Mouse (Mus musculus) hindbrain, postnatal 0 days (tissue): ENCODE data around the gene Trmt1. TPM values are rescaled to one million over a fixed set of nuclear protein-coding genes. Genes with fewer than 3 reads are reported as not detected.

Experiments used
- ATAC-seq: fragments of 200-750 bp; cut with Nextera tagmentation; 2 replicates; pipeline ENCODE4 v1.8.0; 2017; ENCODE audit warnings: mild to moderate bottlenecking, moderate TSS enrichment, moderate library complexity
- DNase-seq: peaks from one replicate; pipeline ENCODE4 v3.0.0-alpha.2; 2015; ENCODE audit warnings: low spot score
- H3K27ac ChIP-seq: fragments of 300-500 bp; sonication (generic); 2 replicates; pipeline ENCODE4 v1.5.1; 2014; ENCODE audit warnings: mild to moderate bottlenecking
- H3K27me3 ChIP-seq: fragments of 300-500 bp; sonication (generic); 2 replicates; pipeline ENCODE4 v1.6.1; 2014; ENCODE audit warnings: low read length, mixed read lengths; ENCODE audit not compliant: insufficient read depth
- H3K36me3 ChIP-seq: fragments of 300-500 bp; sonication (generic); 2 replicates; pipeline ENCODE4 v1.6.1; 2014; ENCODE audit warnings: low read length, mixed read lengths; ENCODE audit not compliant: insufficient read depth
- H3K4me1 ChIP-seq: fragments of 300-500 bp; sonication (generic); 2 replicates; pipeline ENCODE4 v1.6.1; 2014; ENCODE audit warnings: antibody characterized with exemption, low read length, mixed read lengths; ENCODE audit not compliant: insufficient read depth
- H3K4me2 ChIP-seq: fragments of 300-500 bp; sonication (generic); 2 replicates; pipeline ENCODE4 v1.6.1; 2014; ENCODE audit warnings: low read depth, mild to moderate bottlenecking, low read length, moderate library complexity, mixed read lengths
- H3K4me3 ChIP-seq: fragments of 300-500 bp; sonication (generic); 2 replicates; pipeline ENCODE4 v1.5.1; 2014; ENCODE audit warnings: low read length
- H3K9ac ChIP-seq: fragments of 300-500 bp; sonication (generic); replicated peaks from 2 replicates; pipeline ENCODE4 v1.6.1; 2014; ENCODE audit warnings: mild to moderate bottlenecking, low read length, moderate library complexity, mixed read lengths
- H3K9me3 ChIP-seq: fragments of 300-500 bp; sonication (generic); 2 replicates; pipeline ENCODE4 v1.6.1; 2016; ENCODE audit warnings: low read length, mixed read lengths
- CTCF ChIP-seq: IDR thresholded peaks from 2 replicates; pipeline ENCODE4 v1.5.1; 2016; ENCODE audit warnings: antibody characterized with exemption, control low read depth, low read depth
- WGBS: fragments of 180-500 bp; shearing (Covaris S2); extraction: QIAGEN DNeasy Blood & Tissue Kit; methylation state at CpG from one replicate; pipeline ENCODE4 v1.1.7; 2014; 5-methylcytosine and 5-hydroxymethylcytosine counted together
- polyA plus RNA-seq: library from polyadenylated mRNA; unstranded; fragments of >200 nt; fragmentation: Nextera tagmentation; extraction: Ambion mirVana; gene quantifications from 2 replicates; pipeline ENCODE4 v1.2.1, GENCODE M21; 2015
- total RNA-seq: library from RNA; depleted of rRNA; stranded (reverse); fragments of >200 nt; gene quantifications from 2 replicates; pipeline ENCODE4 v1.2.3, GENCODE M21; 2014

The Trmt1 gene
- total and polyA plus RNA-seq, 2 experiments from 2014 or later, result 71.2 to 93.3 TPM

GRCm38 (mm10) chr8:84729921-84730362 is 43.8 kb downstream of the Trmt1 start:
- peak overlapping the region; percentile 34; the same call in 1 of the 2 replicates for H3K9ac ChIP-seq
- WGBS, result 67% methylated on average over 16 of the region's 16 CpGs
- H3K4me3 ChIP-seq, result no peak overlapping the region
- ATAC-seq, result peak; percentile 11; the same call in 1 of the 2 replicates
- no peak for TF ChIP-seq CTCF
- no peak overlapping the region for H3K4me2 ChIP-seq
- no peaks in the 10 kb centered on the region for H3K9me3 ChIP-seq
- no peaks in the 10 kb centered on the region; the same call in 1 of the 2 replicates for H3K36me3 ChIP-seq
- H3K27ac ChIP-seq, result peak overlapping the region; percentile 82
- H3K27me3 ChIP-seq, result no peaks in the 10 kb centered on the region
- peaks cover 56% of the 10 kb centered on the region for H3K4me1 ChIP-seq
- peak; percentile 67 for DNase-seq

GRCm38 (mm10) chr8:84730541-84731370 is 44.6 kb downstream of the Trmt1 start:
- H3K4me1 ChIP-seq, result peaks cover 59% of the 10 kb centered on the region
- no peak for DNase-seq
- no peaks in the 10 kb centered on the region; the same call in 1 of the 2 replicates for H3K36me3 ChIP-seq
- peak overlapping the region; percentile 34 for H3K9ac ChIP-seq
- no peaks in the 10 kb centered on the region for H3K9me3 ChIP-seq
- H3K27me3 ChIP-seq, result no peaks in the 10 kb centered on the region
- H3K27ac ChIP-seq, result peak overlapping the region; percentile 82
- no peak; the same call in 1 of the 2 replicates for ATAC-seq
- TF ChIP-seq CTCF, result no peak
- H3K4me3 ChIP-seq, result no peak overlapping the region
- no peak overlapping the region for H3K4me2 ChIP-seq
- WGBS, result 34% methylated on average over 9 of the region's 9 CpGs

GRCm38 (mm10) chr8:84731371-84732177 is 45.5 kb downstream of the Trmt1 start:
- peak overlapping the region; percentile 82 for H3K27ac ChIP-seq
- no peak overlapping the region for H3K4me2 ChIP-seq
- TF ChIP-seq CTCF, result no peak
- H3K36me3 ChIP-seq, result no peaks in the 10 kb centered on the region; the same call in 1 of the 2 replicates
- peaks cover 59% of the 10 kb centered on the region for H3K4me1 ChIP-seq
- ATAC-seq (no peak), DNase-seq (peak; percentile 51)
- 37% methylated on average over 11 of the region's 11 CpGs for WGBS
- 0 out of 2 replicates have a peak overlapping the region, but pooled peaks have one; percentile 34 for H3K9ac ChIP-seq
- no peak overlapping the region for H3K4me3 ChIP-seq
- no peaks in the 10 kb centered on the region for H3K9me3 ChIP-seq
- no peaks in the 10 kb centered on the region for H3K27me3 ChIP-seq

GRCm38 (mm10) chr8:84732545-84732944 is 46.4 kb downstream of the Trmt1 start:
- no peak for TF ChIP-seq CTCF
- ATAC-seq, result no peak
- Histone ChIP-seq H3K4me2 (no peak overlapping the region), H3K4me3 (no peak overlapping the region), H3K4me1 (peaks cover 60% of the 10 kb centered on the region), H3K9ac (no peak overlapping the region), H3K27ac (peak overlapping the region; percentile 82), H3K27me3 (no peaks in the 10 kb centered on the region), H3K9me3 (no peaks in the 10 kb centered on the region), H3K36me3 (no peaks in the 10 kb centered on the region; the same call in 1 of the 2 replicates)
- 48% methylated on average over 5 of the region's 5 CpGs for WGBS
- DNase-seq, result no peak

GRCm38 (mm10) chr8:84732996-84733395 is 46.9 kb downstream of the Trmt1 start:
- H3K9ac ChIP-seq, result no peak overlapping the region
- peaks cover 65% of the 10 kb centered on the region for H3K4me1 ChIP-seq
- DNase-seq (no peak), ATAC-seq (no peak)
- no peaks in the 10 kb centered on the region for H3K9me3 ChIP-seq
- H3K4me3 ChIP-seq, result no peak overlapping the region
- H3K36me3 ChIP-seq, result no peaks in the 10 kb centered on the region
- 43% methylated on average over 6 of the region's 6 CpGs for WGBS
- H3K27ac ChIP-seq, result peak overlapping the region; percentile 82
- TF ChIP-seq CTCF, result no peak
- no peak overlapping the region for H3K4me2 ChIP-seq
- no peaks in the 10 kb centered on the region for H3K27me3 ChIP-seq

DNA sequence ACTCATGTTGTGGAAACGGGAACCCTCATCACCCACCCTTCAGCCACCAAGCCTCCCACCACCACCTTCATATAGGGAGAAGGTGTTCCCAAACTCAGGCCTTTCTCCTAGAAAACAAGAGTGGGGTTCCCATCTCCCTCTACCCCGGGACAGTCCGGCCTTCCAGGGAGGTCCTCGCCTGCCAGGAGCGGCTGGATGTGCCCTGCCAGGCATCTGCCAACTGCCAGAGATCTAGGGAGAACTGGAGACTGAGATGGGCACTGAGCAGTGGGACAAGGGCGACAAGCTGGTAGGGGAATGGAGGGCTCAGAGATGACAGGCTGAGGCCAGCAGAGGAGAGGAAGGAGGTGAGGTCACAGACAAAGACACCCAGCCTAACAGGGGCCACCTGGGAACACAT is 47.9 kb downstream of the Trmt1 start:
- Histone ChIP-seq H3K9ac (no peak overlapping the region), H3K9me3 (no peaks in the 10 kb centered on the region), H3K27ac (no peak overlapping the region), H3K4me1 (peaks cover 62% of the 10 kb centered on the region), H3K4me3 (no peak overlapping the region), H3K27me3 (no peaks in the 10 kb centered on the region), H3K36me3 (no peaks in the 10 kb centered on the region), H3K4me2 (no peak overlapping the region)
- no peak for ATAC-seq
- TF ChIP-seq CTCF, result no peak
- DNase-seq, result no peak
- WGBS, result 65% methylated on average over 6 of the region's 6 CpGs
